Mouse (Mus musculus) G1E (cell line): ENCODE measurements around the gene Pank1.

Source experiments
- CTCF ChIP-seq: IDR thresholded peaks from 2 replicates; pipeline ENCODE4 v1.5.1; 2012; ENCODE audit warnings: low read depth, low read length, inconsistent platforms, mixed read lengths
- POLR2AphosphoS5 ChIP-seq: IDR thresholded peaks from 2 replicates; pipeline ENCODE4 v1.6.1; 2012; ENCODE audit warnings: low read depth, low read length, inconsistent platforms; ENCODE audit not compliant: insufficient replicate concordance

GRCm38 (mm10) chr19:34803396-34803795, 75.9 kb downstream of the Pank1 start:
- TF ChIP-seq CTCF = no peak
- no peak for TF ChIP-seq POLR2AphosphoS5
